Mouse (Mus musculus) monocyte, adult 5-6 weeks (primary cell): Measurements from ENCODE around the gene Slc6a6. TPM values are rescaled to one million over a fixed set of nuclear protein-coding genes. Genes with fewer than 3 reads are reported as not detected.

Source experiments
- ATAC-seq: fragments of 153-309, 156-312 bp; replicated peaks from 2 replicates; pipeline ENCODE4 v1.8.0; 2017; ENCODE audit warnings: mild to moderate bottlenecking; ENCODE audit not compliant: low TSS enrichment, insufficient number of reproducible peaks, severe bottlenecking, poor library complexity, low FRiP score
- total RNA-seq: library from RNA; stranded (forward); fragments of 200-1000, 200-491, 200-594 nt; gene quantifications from 3 replicates; pipeline ENCODE4 v1.2.3, GENCODE M21; 2017

Slc6a6 gene
- total RNA-seq, 1 experiment from 2014 or later, result 63.2 TPM

- no peak for ATAC-seq
These were observed 31.2 kb downstream of the Slc6a6 start for GRCm38 (mm10) chr6:91715023-91715422.

- peak; percentile 50 for ATAC-seq
These were observed 32.3 kb downstream of the Slc6a6 start for GRCm38 (mm10) chr6:91715988-91716810.

GRCm38 (mm10) chr6:91718067-91718466 is 34.2 kb downstream of the Slc6a6 start:
- no peak for ATAC-seq

GRCm38 (mm10) chr6:91718603-91719002 is 34.8 kb downstream of the Slc6a6 start:
- no peak for ATAC-seq

GRCm38 (mm10) chr6:91719042-91719747 is 35.3 kb downstream of the Slc6a6 start:
- no peak for ATAC-seq

GRCm38 (mm10) chr6:91719865-91720533 is 36.1 kb downstream of the Slc6a6 start:
- ATAC-seq, result no peak

- ATAC-seq, result no peak
These were observed 36.8 kb downstream of the Slc6a6 start for GRCm38 (mm10) chr6:91720588-91721214.

- no peak for ATAC-seq
These were observed 37.4 kb downstream of the Slc6a6 start for GRCm38 (mm10) chr6:91721215-91721701.

- no peak for ATAC-seq
These were observed 43.5 kb downstream of the Slc6a6 start for GRCm38 (mm10) chr6:91727361-91727760.

GRCm38 (mm10) chr6:91728939-91729619 is 45.2 kb downstream of the Slc6a6 start:
- ATAC-seq, result no peak

- no peak for ATAC-seq
These were observed 45.8 kb downstream of the Slc6a6 start for GRCm38 (mm10) chr6:91729677-91730127.

GRCm38 (mm10) chr6:91732138-91732537 is 48.3 kb downstream of the Slc6a6 start:
- ATAC-seq, result no peak

GRCm38 (mm10) chr6:91736471-91736870 is 52.6 kb downstream of the Slc6a6 start:
- ATAC-seq, result no peak

GRCm38 (mm10) chr6:91737451-91737850 is 53.6 kb downstream of the Slc6a6 start:
- no peak for ATAC-seq

GRCm38 (mm10) chr6:91738058-91738457 is 54.2 kb downstream of the Slc6a6 start:
- no peak for ATAC-seq

- peak; percentile 52; the same call in 1 of the 2 replicates for ATAC-seq
These were observed 57.2 kb downstream of the Slc6a6 start for GRCm38 (mm10) chr6:91741046-91741445.

GRCm38 (mm10) chr6:91742466-91742865 is 58.6 kb downstream of the Slc6a6 start:
- ATAC-seq, result no peak

GRCm38 (mm10) chr6:91742995-91743394 is 59.1 kb downstream of the Slc6a6 start:
- no peak for ATAC-seq
